Mouse (Mus musculus): ENCODE measurements around the gene Gatad2b. TPM values are rescaled to one million over a fixed set of nuclear protein-coding genes. Genes with fewer than 3 reads are reported as not detected.

Gene Gatad2b
- total and polyA plus RNA-seq, 2 experiments = 6.3 to 7.1 TPM

DNA sequence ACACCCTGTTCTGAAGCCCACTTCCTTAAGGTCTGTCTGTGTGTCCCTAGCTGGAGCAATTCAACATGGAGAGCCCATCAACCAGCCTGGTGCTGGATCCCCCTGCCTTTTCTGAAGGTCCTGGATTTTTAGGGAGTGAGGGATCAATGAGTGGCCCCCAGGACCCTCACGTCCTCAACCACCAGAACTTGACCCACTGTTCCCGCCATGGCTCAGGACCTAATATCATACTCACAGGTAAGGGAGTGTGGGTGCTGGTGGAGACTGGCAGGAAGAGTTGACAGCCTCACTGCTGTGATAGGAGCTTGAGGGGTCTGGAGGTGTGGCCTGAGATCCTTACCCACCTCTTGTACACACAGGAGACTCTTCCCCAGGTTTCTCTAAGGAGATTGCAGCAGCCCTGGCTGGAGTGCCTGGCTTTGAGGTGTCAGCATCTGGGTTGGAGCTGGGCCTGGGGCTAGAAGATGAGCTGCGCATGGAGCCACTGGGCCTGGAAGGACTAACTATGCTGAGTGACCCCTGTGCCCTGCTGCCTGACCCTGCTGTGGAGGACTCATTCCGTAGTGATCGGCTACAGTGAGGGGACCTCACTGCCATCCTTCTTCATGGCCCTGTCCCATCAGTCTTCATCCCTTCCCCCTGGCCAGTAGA is 29.7 kb upstream of the Gatad2b start:
- H3K27me3 ChIP-seq (ENCODE audit: control insufficient read depth, insufficient read depth, low read length) = no peaks in the 10 kb centered on the region
- H3K27ac ChIP-seq (replicated peaks; ENCODE audit: insufficient read depth, low read depth, low read length) = no peak overlapping the region
- H3K79me2 ChIP-seq (ENCODE audit: control insufficient read depth, insufficient read depth, low read length) = peaks cover 5% of the 10 kb centered on the region; the same call in 1 of the 2 replicates
- no peak for DNase-seq (ENCODE audit: extremely low read depth, low read depth, low spot score)
- H3K36me3 ChIP-seq (ENCODE audit: control insufficient read depth, insufficient read depth, low read length) = peaks cover 27% of the 10 kb centered on the region
- peaks cover 11% of the 10 kb centered on the region for H3K4me1 ChIP-seq (ENCODE audit: control insufficient read depth, insufficient read depth, low read length)
- no peak for TF ChIP-seq POLR2A (IDR thresholded peaks at IDR 0.05; ENCODE audit: extremely low read depth, insufficient read depth, low read length)
- no peak overlapping the region for H3K4me3 ChIP-seq (ENCODE audit: insufficient read depth, low read depth, low read length)
- no peak overlapping the region for H3K9ac ChIP-seq (ENCODE audit: low read depth, low read length)
- WGBS = 92% methylated on average over 5 of the region's 5 CpGs

DNA sequence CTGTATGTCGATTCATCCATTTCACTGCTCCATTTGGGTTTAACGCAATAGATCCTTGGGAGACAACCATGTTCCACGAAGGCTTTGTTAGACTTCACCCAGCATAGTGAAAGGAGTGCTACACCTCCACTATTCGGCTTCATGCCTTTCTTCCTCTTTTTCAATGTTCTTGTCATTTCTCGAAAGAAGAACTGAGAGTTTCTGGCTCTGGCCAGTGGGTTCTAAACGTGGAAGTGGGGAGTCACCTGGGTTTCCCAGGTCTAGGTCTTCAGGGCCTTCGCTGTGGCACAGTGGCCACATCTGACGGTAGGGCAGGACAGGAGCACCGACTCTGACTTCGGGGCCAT is 28.3 kb upstream of the Gatad2b start:
- peak overlapping the region; percentile 79 for H3K27ac ChIP-seq (replicated peaks; ENCODE audit: insufficient read depth, low read depth, low read length)
- H3K4me1 ChIP-seq (ENCODE audit: control insufficient read depth, insufficient read depth, low read length) = peaks cover 4% of the 10 kb centered on the region
- no peaks in the 10 kb centered on the region for H3K27me3 ChIP-seq (ENCODE audit: control insufficient read depth, insufficient read depth, low read length)
- no peaks in the 10 kb centered on the region for H3K79me2 ChIP-seq (ENCODE audit: control insufficient read depth, insufficient read depth, low read length)
- TF ChIP-seq POLR2A (IDR thresholded peaks at IDR 0.05; ENCODE audit: extremely low read depth, insufficient read depth, low read length) = no peak
- TF ChIP-seq CTCF (IDR thresholded peaks at IDR 0.05; ENCODE audit: low read depth, low read length) = no peak
- peak overlapping the region; percentile 83 for H3K9ac ChIP-seq (ENCODE audit: low read depth, low read length)
- DNase-seq (ENCODE audit: extremely low read depth, low read depth, low spot score) = no peak
- peaks cover 21% of the 10 kb centered on the region for H3K36me3 ChIP-seq (ENCODE audit: control insufficient read depth, insufficient read depth, low read length)
- 27% methylated on average over 10 of the region's 10 CpGs for WGBS
- H3K4me3 ChIP-seq (ENCODE audit: insufficient read depth, low read depth, low read length) = peak overlapping the region; percentile 74

DNA sequence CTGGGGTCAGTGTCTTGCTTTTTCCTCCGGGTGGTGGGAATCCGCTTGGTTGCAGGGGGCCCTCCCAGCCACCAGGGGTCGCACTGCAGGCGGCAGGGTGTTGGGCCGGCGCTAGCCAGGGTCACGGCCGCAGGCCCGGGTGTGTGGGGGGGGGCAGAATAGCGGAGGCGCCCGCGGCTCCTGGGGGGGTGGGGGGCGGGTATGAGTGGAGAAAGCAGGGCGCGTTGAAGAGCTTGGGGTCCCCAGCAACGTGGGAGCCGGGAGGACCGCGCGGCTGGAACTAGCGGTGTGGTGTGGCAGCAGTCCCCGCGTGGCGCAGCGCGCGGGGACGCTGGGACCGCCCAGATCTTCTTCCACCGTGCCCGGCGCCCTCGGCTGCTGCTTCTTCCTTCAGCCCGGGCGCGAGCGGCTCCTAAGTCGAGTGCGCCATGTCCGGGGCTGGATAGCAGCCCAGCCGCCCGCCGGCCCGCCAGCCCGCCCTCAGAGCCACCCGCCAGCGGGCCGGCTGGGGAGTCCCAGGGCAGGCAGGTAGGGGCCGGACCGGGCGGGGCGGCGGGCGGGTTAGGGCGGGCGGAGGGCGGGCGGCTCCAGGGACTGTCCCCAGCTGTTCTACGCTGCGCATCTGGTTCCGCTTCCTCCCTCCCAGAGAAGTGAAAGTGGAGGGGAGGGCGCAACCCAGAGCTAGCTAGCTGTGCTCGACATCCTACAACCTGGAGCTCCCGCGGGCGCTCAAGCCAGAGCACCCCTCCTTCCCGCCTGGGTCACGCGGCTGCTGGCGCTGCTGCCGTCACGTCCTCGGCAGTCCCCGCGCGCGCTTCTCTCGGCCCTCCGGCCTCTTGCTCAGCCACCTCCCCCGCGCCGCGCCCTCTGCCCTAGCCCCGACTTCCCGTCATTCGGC is 27.7 kb upstream of the Gatad2b start, which contains the start of gene Dennd4b:
Dennd4b (plus strand) TSS at position 152 of the 898 bp plus-strand sequence.
- peak; percentile 91 for TF ChIP-seq CTCF (IDR thresholded peaks at IDR 0.05; ENCODE audit: low read depth, low read length)
- peak; percentile 66 for TF ChIP-seq POLR2A (IDR thresholded peaks at IDR 0.05; ENCODE audit: extremely low read depth, insufficient read depth, low read length)
- peak; percentile 84 for DNase-seq (ENCODE audit: extremely low read depth, low read depth, low spot score)
- no peaks in the 10 kb centered on the region for H3K79me2 ChIP-seq (ENCODE audit: control insufficient read depth, insufficient read depth, low read length)
- under 1% methylated on average over 73 of the region's 87 CpGs for WGBS
- peaks cover 14% of the 10 kb centered on the region for H3K36me3 ChIP-seq (ENCODE audit: control insufficient read depth, insufficient read depth, low read length)
- peak within 1 kb of the TSS; percentile 95 for H3K27ac ChIP-seq (replicated peaks; ENCODE audit: insufficient read depth, low read depth, low read length)
- peak within 1 kb of the TSS; percentile 83 for H3K9ac ChIP-seq (ENCODE audit: low read depth, low read length)
- H3K27me3 ChIP-seq (ENCODE audit: control insufficient read depth, insufficient read depth, low read length) = no peaks in the 10 kb centered on the region
- H3K4me1 ChIP-seq (ENCODE audit: control insufficient read depth, insufficient read depth, low read length) = peaks cover 4% of the 10 kb centered on the region
- peak within 1 kb of the TSS; percentile 74 for H3K4me3 ChIP-seq (ENCODE audit: insufficient read depth, low read depth, low read length)

DNA sequence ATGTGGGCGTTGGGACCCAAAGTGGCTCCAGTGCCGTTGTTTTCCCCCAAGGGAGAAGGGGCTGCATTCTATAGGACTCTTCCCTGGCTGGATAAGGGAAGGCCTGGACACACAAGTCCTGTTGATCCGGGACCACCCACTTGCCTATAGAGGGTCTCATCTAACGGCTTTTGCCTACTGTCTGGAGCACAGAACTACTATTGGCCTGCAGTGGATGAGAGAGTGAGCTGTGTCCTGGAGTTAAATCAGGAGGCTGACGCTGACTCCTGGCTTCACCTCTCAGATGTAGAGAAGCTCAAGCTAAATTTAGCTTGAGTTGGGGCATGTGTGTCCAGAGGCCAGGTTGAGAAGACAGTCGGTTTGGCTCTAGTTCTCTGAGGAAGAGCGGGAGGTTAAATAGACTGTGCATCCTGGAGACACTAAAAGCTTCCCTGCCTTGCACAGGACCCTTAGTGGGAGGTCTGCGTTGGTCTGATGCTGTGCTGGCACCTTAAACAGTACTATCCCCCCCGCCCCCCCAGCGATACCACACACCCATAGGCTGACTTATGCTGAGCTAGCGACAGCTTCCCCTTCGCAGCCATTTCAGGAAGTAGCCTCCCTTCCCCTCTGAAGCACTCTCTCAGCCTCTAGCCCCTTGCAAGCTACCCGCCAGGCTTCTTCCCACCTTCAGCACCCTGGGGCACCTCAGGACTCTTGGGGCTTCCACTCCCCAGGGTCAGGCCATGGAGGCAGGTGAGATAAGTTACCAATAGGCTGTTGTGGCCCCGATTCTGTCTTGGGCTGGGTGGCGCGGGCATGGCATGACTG is 26.8 kb upstream of the Gatad2b start:
- H3K4me3 ChIP-seq (ENCODE audit: insufficient read depth, low read depth, low read length) = peak overlapping the region; percentile 74
- WGBS = 27% methylated on average over 16 of the region's 16 CpGs
- H3K79me2 ChIP-seq (ENCODE audit: control insufficient read depth, insufficient read depth, low read length) = no peaks in the 10 kb centered on the region
- peak overlapping the region; percentile 83 for H3K9ac ChIP-seq (ENCODE audit: low read depth, low read length)
- H3K36me3 ChIP-seq (ENCODE audit: control insufficient read depth, insufficient read depth, low read length) = peaks cover 6% of the 10 kb centered on the region; the same call in 1 of the 2 replicates
- TF ChIP-seq CTCF (IDR thresholded peaks at IDR 0.05; ENCODE audit: low read depth, low read length) (no peak), POLR2A (IDR thresholded peaks at IDR 0.05; ENCODE audit: extremely low read depth, insufficient read depth, low read length) (no peak)
- H3K27ac ChIP-seq (replicated peaks; ENCODE audit: insufficient read depth, low read depth, low read length) = peak overlapping the region; percentile 81
- no peaks in the 10 kb centered on the region for H3K27me3 ChIP-seq (ENCODE audit: control insufficient read depth, insufficient read depth, low read length)
- H3K4me1 ChIP-seq (ENCODE audit: control insufficient read depth, insufficient read depth, low read length) = peaks cover 4% of the 10 kb centered on the region
- peak; percentile 29 for DNase-seq (ENCODE audit: extremely low read depth, low read depth, low spot score)

DNA sequence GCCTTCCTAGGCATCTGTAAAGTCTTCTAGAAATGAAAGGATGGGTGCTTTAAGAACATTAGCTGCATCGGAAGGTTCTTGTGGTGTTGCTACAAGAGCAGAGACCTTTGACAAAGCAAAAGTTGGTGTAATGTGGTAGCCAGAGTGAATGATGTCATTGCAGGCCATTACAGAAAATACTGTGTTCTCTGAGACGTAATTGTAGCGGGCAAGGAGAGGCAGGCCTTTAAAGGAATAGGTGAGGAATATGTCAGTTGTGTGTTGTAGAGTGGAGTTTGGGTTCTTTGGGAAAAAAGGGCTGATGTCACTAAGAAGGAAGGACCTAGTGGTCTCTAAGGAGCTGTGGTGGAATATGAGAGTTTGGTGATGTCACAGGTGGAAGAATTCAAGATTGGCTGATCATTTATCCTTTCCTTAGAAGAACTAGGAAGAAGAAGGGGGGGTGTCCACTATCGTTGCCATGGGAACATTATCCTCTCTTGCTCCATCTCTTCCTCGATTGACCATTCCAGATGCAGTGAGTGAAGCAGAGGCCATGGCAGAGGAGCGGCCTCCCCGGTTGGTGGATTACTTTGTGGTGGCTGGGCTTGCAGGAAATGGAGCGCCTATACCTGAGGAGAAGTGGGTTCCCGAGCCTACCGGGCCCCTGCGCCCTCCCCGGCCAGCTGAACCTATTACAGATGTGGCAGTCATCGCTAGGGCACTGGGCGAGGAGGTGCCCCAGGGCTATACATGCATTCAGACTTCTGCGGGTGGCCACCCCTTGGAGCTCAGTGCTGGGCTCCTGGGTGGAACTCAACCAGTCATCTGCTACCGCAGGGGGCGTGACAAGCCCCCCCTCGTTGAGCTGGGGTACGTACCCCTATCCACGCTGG is 25.8 kb upstream of the Gatad2b start:
- no peaks in the 10 kb centered on the region for H3K27me3 ChIP-seq (ENCODE audit: control insufficient read depth, insufficient read depth, low read length)
- no peak for TF ChIP-seq CTCF (IDR thresholded peaks at IDR 0.05; ENCODE audit: low read depth, low read length)
- TF ChIP-seq POLR2A (IDR thresholded peaks at IDR 0.05; ENCODE audit: extremely low read depth, insufficient read depth, low read length) = no peak
- peaks cover 4% of the 10 kb centered on the region for H3K4me1 ChIP-seq (ENCODE audit: control insufficient read depth, insufficient read depth, low read length)
- H3K9ac ChIP-seq (ENCODE audit: low read depth, low read length) = no peak overlapping the region
- WGBS = 89% methylated on average over 20 of the region's 20 CpGs
- no peaks in the 10 kb centered on the region for H3K79me2 ChIP-seq (ENCODE audit: control insufficient read depth, insufficient read depth, low read length)
- H3K36me3 ChIP-seq (ENCODE audit: control insufficient read depth, insufficient read depth, low read length) = no peaks in the 10 kb centered on the region
- H3K4me3 ChIP-seq (ENCODE audit: insufficient read depth, low read depth, low read length) = no peak overlapping the region; the same call in 1 of the 2 replicates
- no peak for DNase-seq (ENCODE audit: extremely low read depth, low read depth, low spot score)
- no peak overlapping the region for H3K27ac ChIP-seq (replicated peaks; ENCODE audit: insufficient read depth, low read depth, low read length)
